Mouse (Mus musculus) myocyte (in vitro differentiated cells): ENCODE data around the gene Tmem165.

Experiments used
- CEBPB ChIP-seq: IDR thresholded peaks from 2 replicates; pipeline ENCODE4 v1.6.1; 2011; ENCODE audit warnings: mild to moderate bottlenecking, moderate library complexity; ENCODE audit not compliant: poor library complexity, insufficient read depth, severe bottlenecking
- E2F4 ChIP-seq: IDR thresholded peaks from one replicate; pipeline ENCODE4 v1.6.1; 2011; ENCODE audit warnings: mild to moderate bottlenecking, control low read depth, moderate library complexity; ENCODE audit not compliant: insufficient read depth
- MAX ChIP-seq: IDR thresholded peaks from one replicate; pipeline ENCODE4 v1.6.1; 2011; ENCODE audit warnings: low read depth, mild to moderate bottlenecking, control low read depth
- MYOD1 ChIP-seq, 3 experiments: IDR thresholded peaks; one replicate each; pipeline ENCODE4 v1.6.1; 2011; ENCODE audit warnings: control low read depth in 2 of 3, low read depth in 2 of 3, mild to moderate bottlenecking in 2 of 3, moderate library complexity in 1 of 3; ENCODE audit not compliant: insufficient read length in 2 of 3, control insufficient read depth in 1 of 3
- MYOG ChIP-seq, 3 experiments: IDR thresholded peaks; one replicate each; pipeline ENCODE4 v1.6.1; 2011; ENCODE audit warnings: control low read depth in 2 of 3, low read depth in 2 of 3, mild to moderate bottlenecking in 2 of 3; ENCODE audit not compliant: insufficient read length in 2 of 3, control insufficient read depth in 1 of 3, insufficient read depth in 1 of 3
- POLR2A ChIP-seq: IDR thresholded peaks from one replicate; pipeline ENCODE4 v1.6.1; 2011; ENCODE audit warnings: low read depth, mild to moderate bottlenecking, control low read depth, moderate library complexity; ENCODE audit not compliant: insufficient read length
- POLR2AphosphoS2 ChIP-seq: IDR thresholded peaks from one replicate; pipeline ENCODE4 v1.6.1; 2011; ENCODE audit warnings: low read depth, control low read depth; ENCODE audit not compliant: insufficient read length
- REST ChIP-seq: IDR thresholded peaks from one replicate; pipeline ENCODE4 v1.6.1; 2011; ENCODE audit warnings: mild to moderate bottlenecking, control low read depth, moderate library complexity; ENCODE audit not compliant: insufficient read depth, insufficient read length
- SRF ChIP-seq: IDR thresholded peaks from one replicate; pipeline ENCODE4 v1.6.1; 2011; ENCODE audit warnings: low read depth; ENCODE audit not compliant: control insufficient read depth, insufficient read length
- TCF12 ChIP-seq: IDR thresholded peaks from one replicate; pipeline ENCODE4 v1.6.1; 2011; ENCODE audit warnings: mild to moderate bottlenecking, control low read depth; ENCODE audit not compliant: poor library complexity, insufficient read depth, severe bottlenecking
- TCF3 ChIP-seq: IDR thresholded peaks from one replicate; pipeline ENCODE4 v1.6.1; 2011; ENCODE audit warnings: low read depth, control low read depth; ENCODE audit not compliant: insufficient read length
- USF1 ChIP-seq: IDR thresholded peaks from one replicate; pipeline ENCODE4 v1.6.1; 2011; ENCODE audit warnings: low read depth, mild to moderate bottlenecking, control low read depth, moderate library complexity

DNA sequence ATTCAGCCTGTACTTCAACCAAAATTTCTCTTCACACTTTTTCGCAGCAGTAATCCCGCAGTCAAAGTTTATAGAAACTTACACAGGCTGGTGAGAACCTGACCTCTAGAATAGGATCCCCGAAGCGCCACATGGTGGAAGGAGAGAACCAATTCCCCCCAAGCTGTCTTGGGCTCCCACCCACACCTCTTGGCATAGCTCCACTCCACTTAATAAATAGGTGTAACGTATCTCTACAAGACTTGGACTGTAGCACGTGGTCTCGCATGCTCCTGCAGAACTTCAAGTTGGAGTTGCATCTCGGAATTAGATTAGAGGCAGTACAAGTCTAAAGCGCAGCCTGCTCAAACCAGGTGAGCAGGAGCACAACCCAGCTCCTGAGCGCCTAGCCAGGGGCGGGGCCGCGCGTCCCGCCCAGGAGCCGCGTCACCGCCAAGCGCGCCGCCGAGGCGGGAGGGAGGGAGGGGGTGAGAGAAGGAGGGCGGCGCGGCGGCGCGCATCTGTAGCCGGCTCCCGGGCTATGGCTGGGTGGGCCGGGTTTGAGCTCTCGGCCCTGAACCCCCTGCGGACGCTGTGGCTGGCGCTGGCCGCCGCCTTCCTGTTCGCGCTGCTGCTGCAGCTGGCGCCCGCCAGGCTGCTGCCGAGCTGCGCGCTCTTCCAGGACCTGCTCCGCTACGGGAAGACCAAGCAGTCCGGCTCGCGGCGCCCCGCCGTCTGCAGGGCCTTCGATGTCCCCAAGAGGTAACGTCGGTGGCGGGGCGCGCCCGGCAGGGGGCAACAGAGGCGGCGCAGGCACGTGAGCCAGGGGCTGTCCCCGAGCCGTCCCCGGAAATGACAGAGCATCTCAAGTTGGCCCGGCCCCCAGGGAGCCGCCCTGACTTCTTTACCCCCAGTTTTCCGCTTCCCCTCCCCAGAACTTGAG is 43.6 kb upstream of the Tmem165 start, which contains the start of gene Srd5a3:
- TF ChIP-seq TCF3 (no peak), POLR2A (peak; percentile 81), SRF (no peak), CEBPB (no peak), MAX (no peak), POLR2AphosphoS2 (peak; percentile 45), USF1 (peak; percentile 39), E2F4 (no peak), TCF12 (no peak), MYOG (IDR thresholded peaks at IDR 0.05; ENCODE audit: control insufficient read depth in 1 of 3, insufficient read depth in 1 of 3, insufficient read length in 2 of 3, low read depth in 2 of 3) (no peak), MYOD1 (IDR thresholded peaks at IDR 0.05; ENCODE audit: control insufficient read depth in 1 of 3, insufficient read length in 2 of 3, low read depth in 2 of 3) (peak in 1 of 3 experiments; percentile 45), REST (no peak)
